Mouse (Mus musculus) A20 (cell line): ENCODE results near the gene Arl15.
A peak's percentile ranks its signal among the peaks of the same experiment; 100 is the strongest.

Experiments used
- DNase-seq: peaks from one replicate; pipeline ENCODE4 v3.0.0-alpha.2; 2011; ENCODE audit warnings: low read depth, low spot score

Gene Arl15

GRCm38 (mm10) chr13:113843901-113844300 is 49.6 kb downstream of the Arl15 start:
- no peak for DNase-seq

- DNase-seq, result no peak
Observed at GRCm38 (mm10) chr13:113844717-113845116, 50.4 kb downstream of the Arl15 start.

GRCm38 (mm10) chr13:113845229-113845628 is 50.9 kb downstream of the Arl15 start:
- DNase-seq, result no peak

GRCm38 (mm10) chr13:113846413-113846812 is 52.1 kb downstream of the Arl15 start:
- no peak for DNase-seq

GRCm38 (mm10) chr13:113850431-113851034 is 56.2 kb downstream of the Arl15 start:
- DNase-seq, result no peak

- DNase-seq, result no peak
Observed at GRCm38 (mm10) chr13:113851602-113852375, 57.5 kb downstream of the Arl15 start.

GRCm38 (mm10) chr13:113852376-113852666 is 58.0 kb downstream of the Arl15 start:
- DNase-seq, result no peak

- DNase-seq, result no peak
Observed at GRCm38 (mm10) chr13:113854146-113854545, 59.8 kb downstream of the Arl15 start.

GRCm38 (mm10) chr13:113854551-113855312 is 60.4 kb downstream of the Arl15 start:
- DNase-seq, result no peak

GRCm38 (mm10) chr13:113856946-113857345 is 62.6 kb downstream of the Arl15 start:
- no peak for DNase-seq

- DNase-seq, result no peak
Observed at GRCm38 (mm10) chr13:113858667-113859391, 64.5 kb downstream of the Arl15 start.

GRCm38 (mm10) chr13:113859392-113859776 is 65.1 kb downstream of the Arl15 start:
- no peak for DNase-seq

GRCm38 (mm10) chr13:113860816-113861215 is 66.5 kb downstream of the Arl15 start:
- DNase-seq, result no peak

GRCm38 (mm10) chr13:113861231-113861630 is 66.9 kb downstream of the Arl15 start:
- no peak for DNase-seq

GRCm38 (mm10) chr13:113862951-113863350 is 68.6 kb downstream of the Arl15 start:
- DNase-seq, result no peak

GRCm38 (mm10) chr13:113863688-113864087 is 69.4 kb downstream of the Arl15 start:
- DNase-seq, result no peak

GRCm38 (mm10) chr13:113864278-113864677 is 70.0 kb downstream of the Arl15 start:
- no peak for DNase-seq

GRCm38 (mm10) chr13:113864893-113865292 is 70.6 kb downstream of the Arl15 start:
- DNase-seq, result peak; percentile 56

- DNase-seq, result no peak
Observed at GRCm38 (mm10) chr13:113865378-113865777, 71.1 kb downstream of the Arl15 start.

GRCm38 (mm10) chr13:113865806-113866205 is 71.5 kb downstream of the Arl15 start:
- peak; percentile 59 for DNase-seq

GRCm38 (mm10) chr13:113867736-113868135 is 73.4 kb downstream of the Arl15 start:
- peak; percentile 22 for DNase-seq
